Mouse (Mus musculus) testis, adult 2 months (tissue): ENCODE measurements at regions not wholly inside any gene's neighbourhood (a gene's known extent, or its start where the extent isn't known, plus 50 kb on each side); places are given as distances from the start of the nearest gene placed in this dataset.

Source experiments
- CTCF ChIP-seq: fragments of 200-500 bp; IDR thresholded peaks from 2 replicates; pipeline ENCODE4 v1.5.1; 2012; ENCODE audit warnings: low read depth, mild to moderate bottlenecking, inconsistent platforms, low read length, moderate library complexity; ENCODE audit not compliant: control insufficient read depth, insufficient read depth, insufficient replicate concordance
- POLR2A ChIP-seq: fragments of 200-500 bp; IDR thresholded peaks from 2 replicates; pipeline ENCODE4 v1.6.1; 2012; ENCODE audit warnings: low read depth, mild to moderate bottlenecking, inconsistent platforms, low read length, moderate library complexity; ENCODE audit not compliant: control insufficient read depth

DNA sequence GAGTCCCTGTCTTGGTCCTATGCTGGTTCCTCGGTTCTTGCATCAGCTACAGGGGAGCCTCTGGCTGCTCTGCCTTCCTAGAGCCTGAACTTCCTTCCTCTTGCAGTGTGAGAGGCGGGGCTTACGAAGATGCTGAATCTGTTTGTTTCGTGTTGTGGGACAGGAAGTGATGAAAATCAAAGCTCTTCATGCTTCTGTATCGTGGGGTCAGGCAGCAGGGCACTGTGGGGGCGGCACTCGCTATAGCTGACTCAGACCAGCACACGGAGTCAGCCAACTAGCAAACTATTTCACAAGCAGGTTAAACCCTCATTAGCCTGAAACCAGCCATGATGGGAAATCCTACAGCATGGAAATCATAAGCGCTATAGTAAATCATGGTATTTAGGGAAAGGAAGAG, 208.8 kb downstream of the Efnb2 start:
- TF ChIP-seq POLR2A (no peak), CTCF (no peak)
